Mouse (Mus musculus): ENCODE measurements at regions not wholly inside any gene's neighbourhood (a gene's known extent, or its start where the extent isn't known, plus 50 kb on each side); places are given as distances from the start of the nearest gene placed in this dataset.
"Not testable (repeated sequence)": the region's sequence is repeated elsewhere in the genome, so short reads cannot be mapped to it uniquely, and the experiment has no call there.

DNA sequence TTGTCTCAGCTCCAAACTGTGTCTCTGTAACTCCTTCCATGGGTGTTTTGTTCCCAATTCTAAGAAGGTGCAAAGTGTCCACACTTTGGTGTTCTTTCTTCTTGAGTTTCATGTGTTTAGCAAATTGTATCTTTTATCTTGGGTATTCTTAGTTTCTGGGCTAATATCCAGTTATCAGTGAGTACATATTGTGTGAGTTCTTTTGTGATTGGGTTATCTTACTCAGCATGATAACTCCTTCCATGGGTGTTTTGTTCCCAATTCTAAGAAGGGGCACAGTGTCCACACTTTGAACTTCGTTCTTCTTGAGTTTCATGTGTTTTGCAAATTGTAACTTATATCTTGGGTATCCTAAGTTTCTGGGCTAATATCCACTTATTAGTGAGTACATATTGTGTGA lies 635.6 kb upstream of the Amot start:
- not testable (repeated sequence) for ATAC-seq (ENCODE audit: low read depth); H3K9ac ChIP-seq; H3K4me1 ChIP-seq (replicated peaks); DNase-seq; H3K27me3 ChIP-seq; H3K27ac ChIP-seq; H3K36me3 ChIP-seq; H3K9me3 ChIP-seq (replicated peaks); H3K4me3 ChIP-seq (replicated peaks); H3K4me2 ChIP-seq
- WGBS (ENCODE audit: insufficient replicate concordance) = 39% methylated on average over 1 of the region's 1 CpGs

- H3K27ac ChIP-seq = no peak overlapping the region
- H3K4me1 ChIP-seq (replicated peaks) = no peaks in the 10 kb centered on the region
- H3K9ac ChIP-seq = no peak overlapping the region
- ATAC-seq (ENCODE audit: low read depth) = peak; percentile 57
- no peaks in the 10 kb centered on the region for H3K9me3 ChIP-seq (replicated peaks)
- no peak for DNase-seq
- H3K27me3 ChIP-seq = no peaks in the 10 kb centered on the region
- H3K4me3 ChIP-seq (replicated peaks) = no peak overlapping the region
- H3K4me2 ChIP-seq = no peak overlapping the region
- no peaks in the 10 kb centered on the region for H3K36me3 ChIP-seq
Observed at GRCm38 (mm10) chrX:146110698-146111097, 605.7 kb upstream of the Amot start.

DNA sequence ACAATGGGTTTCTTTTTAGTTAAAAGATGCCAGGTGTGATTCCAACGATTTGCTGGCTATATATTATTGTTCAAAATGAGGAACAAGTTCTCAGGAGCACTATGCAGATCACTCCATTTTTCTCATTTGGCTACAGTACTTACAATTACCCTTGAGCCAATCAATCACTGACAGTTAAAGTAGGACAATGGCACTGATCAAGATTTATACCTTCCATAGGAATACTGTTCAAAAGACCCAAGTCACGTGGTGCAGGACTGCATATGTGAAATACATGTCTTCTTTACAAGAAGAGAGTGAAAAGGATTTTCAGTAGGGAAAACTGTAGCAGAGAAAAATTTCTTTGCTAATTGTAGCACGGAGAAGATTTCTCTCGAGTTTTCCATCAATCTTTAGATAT lies 604.9 kb upstream of the Amot start:
- WGBS (ENCODE audit: insufficient replicate concordance) = 60% methylated on average over 4 of the region's 4 CpGs
- no peaks in the 10 kb centered on the region for H3K36me3 ChIP-seq
- H3K4me3 ChIP-seq (replicated peaks) = no peak overlapping the region
- H3K4me1 ChIP-seq (replicated peaks) = no peaks in the 10 kb centered on the region
- H3K9me3 ChIP-seq (replicated peaks) = no peaks in the 10 kb centered on the region
- no peak overlapping the region for H3K4me2 ChIP-seq
- no peak for ATAC-seq (ENCODE audit: low read depth)
- DNase-seq = no peak
- H3K9ac ChIP-seq = no peak overlapping the region
- H3K27me3 ChIP-seq = no peaks in the 10 kb centered on the region
- no peak overlapping the region for H3K27ac ChIP-seq

Data from liver, embryonic 13.5 days (tissue).